Mouse (Mus musculus): ENCODE data around the gene Borcs6. TPM values are rescaled to one million over a fixed set of nuclear protein-coding genes. Genes with fewer than 3 reads are reported as not detected.

Borcs6 gene
- polyA plus RNA-seq, 1 experiment from 2014 or later: 20.1 TPM

- no peak overlapping the region for H3K9ac ChIP-seq (replicated peaks; ENCODE audit: low read depth)
- H3K4me3 ChIP-seq (ENCODE audit: low read depth, low read length): no peak overlapping the region
- H3K36me3 ChIP-seq (ENCODE audit: insufficient read depth, low read length): peaks cover 8% of the 10 kb centered on the region; the same call in 1 of the 2 replicates
- H3K27me3 ChIP-seq (replicated peaks; ENCODE audit: insufficient read depth, low read length): no peaks in the 10 kb centered on the region
- no peaks in the 10 kb centered on the region for H3K9me3 ChIP-seq (ENCODE audit: low read length)
- TF ChIP-seq CTCF (IDR thresholded peaks at IDR 0.05) (peak; percentile 86), EP300 (IDR thresholded peaks at IDR 0.05) (peak; percentile 37; the same call in 1 of the 2 replicates)
- DNase-seq (ENCODE audit: low spot score) (peak; percentile 95), ATAC-seq (peak; percentile 43)
- H3K27ac ChIP-seq (ENCODE audit: low read length): no peak overlapping the region
- 7% methylated on average over 8 of the region's 8 CpGs for WGBS
- H3K4me2 ChIP-seq (replicated peaks; ENCODE audit: low read depth, low read length): peak overlapping the region; percentile 29
- peaks cover 6% of the 10 kb centered on the region for H3K4me1 ChIP-seq (ENCODE audit: insufficient read depth, low read depth, low read length)
These were observed 23.7 kb upstream of the Borcs6 start for GRCm38 (mm10) chr11:69035849-69036248.

- ATAC-seq: 0 out of 2 replicates have a peak, but pooled peaks have one; percentile 11
- no peaks in the 10 kb centered on the region for H3K9me3 ChIP-seq (ENCODE audit: low read length)
- TF ChIP-seq EP300 (IDR thresholded peaks at IDR 0.05) (no peak), CTCF (IDR thresholded peaks at IDR 0.05) (no peak)
- peak overlapping the region; percentile 67 for H3K4me3 ChIP-seq (ENCODE audit: low read depth, low read length)
- H3K27ac ChIP-seq (ENCODE audit: low read length): peak overlapping the region; percentile 73; the same call in 1 of the 2 replicates
- DNase-seq (ENCODE audit: low spot score): peak; percentile 82
- WGBS: 8% methylated on average over 20 of the region's 20 CpGs
- peak overlapping the region; percentile 65 for H3K4me2 ChIP-seq (replicated peaks; ENCODE audit: low read depth, low read length)
- H3K36me3 ChIP-seq (ENCODE audit: insufficient read depth, low read length): 0 out of 2 replicates have a peak, but pooled peaks cover 8% of the 10 kb centered on the region
- H3K4me1 ChIP-seq (ENCODE audit: insufficient read depth, low read depth, low read length): peaks cover 6% of the 10 kb centered on the region
- H3K9ac ChIP-seq (replicated peaks; ENCODE audit: low read depth): peak overlapping the region; percentile 58
- no peaks in the 10 kb centered on the region for H3K27me3 ChIP-seq (replicated peaks; ENCODE audit: insufficient read depth, low read length)
These were observed 22.9 kb upstream of the Borcs6 start for GRCm38 (mm10) chr11:69036486-69037230.

- Histone ChIP-seq H3K36me3 (ENCODE audit: insufficient read depth, low read length) (0 out of 2 replicates have a peak, but pooled peaks cover 8% of the 10 kb centered on the region), H3K27ac (ENCODE audit: low read length) (peak overlapping the region; percentile 73), H3K4me2 (replicated peaks; ENCODE audit: low read depth, low read length) (peak overlapping the region; percentile 65), H3K9ac (replicated peaks; ENCODE audit: low read depth) (peak overlapping the region; percentile 58), H3K4me3 (ENCODE audit: low read depth, low read length) (peak overlapping the region; percentile 67), H3K4me1 (ENCODE audit: insufficient read depth, low read depth, low read length) (peaks cover 6% of the 10 kb centered on the region), H3K9me3 (ENCODE audit: low read length) (no peaks in the 10 kb centered on the region), H3K27me3 (replicated peaks; ENCODE audit: insufficient read depth, low read length) (no peaks in the 10 kb centered on the region)
- WGBS: under 1% methylated on average over 34 of the region's 34 CpGs
- DNase-seq (ENCODE audit: low spot score) (peak; percentile 82), ATAC-seq (peak; percentile 30)
- TF ChIP-seq EP300 (IDR thresholded peaks at IDR 0.05): peak; percentile 63
- TF ChIP-seq CTCF (IDR thresholded peaks at IDR 0.05): no peak
These were observed 22.1 kb upstream of the Borcs6 start for GRCm38 (mm10) chr11:69037231-69038061.

DNA sequence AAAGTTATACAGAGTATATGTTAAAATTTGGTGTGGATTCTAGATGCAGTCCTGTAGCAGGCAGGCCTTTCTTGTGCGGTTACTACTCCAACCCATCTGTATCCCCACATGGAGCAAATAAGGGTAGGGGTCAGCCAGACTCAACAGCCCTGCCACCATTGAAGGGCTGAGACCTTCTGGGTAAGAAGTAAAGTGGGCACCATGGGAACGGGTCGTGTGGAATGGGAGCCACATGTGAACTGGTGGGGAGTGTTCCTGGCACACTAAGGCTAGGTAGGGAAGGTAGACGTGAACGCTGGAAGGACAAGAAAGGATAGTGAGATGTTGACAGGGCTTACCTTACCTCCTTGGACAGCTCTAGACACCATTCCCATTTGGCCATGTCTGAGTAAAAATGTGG is 21.3 kb upstream of the Borcs6 start:
- no peak overlapping the region for H3K27ac ChIP-seq (ENCODE audit: low read length)
- no peak for ATAC-seq
- DNase-seq (ENCODE audit: low spot score): no peak
- no peaks in the 10 kb centered on the region for H3K27me3 ChIP-seq (replicated peaks; ENCODE audit: insufficient read depth, low read length)
- no peak for TF ChIP-seq EP300 (IDR thresholded peaks at IDR 0.05)
- no peak for TF ChIP-seq CTCF (IDR thresholded peaks at IDR 0.05)
- H3K9ac ChIP-seq (replicated peaks; ENCODE audit: low read depth): no peak overlapping the region
- no peak overlapping the region for H3K4me2 ChIP-seq (replicated peaks; ENCODE audit: low read depth, low read length)
- 0 out of 2 replicates have a peak, but pooled peaks cover 8% of the 10 kb centered on the region for H3K36me3 ChIP-seq (ENCODE audit: insufficient read depth, low read length)
- peaks cover 6% of the 10 kb centered on the region for H3K4me1 ChIP-seq (ENCODE audit: insufficient read depth, low read depth, low read length)
- 70% methylated on average over 5 of the region's 5 CpGs for WGBS
- H3K4me3 ChIP-seq (ENCODE audit: low read depth, low read length): no peak overlapping the region
- H3K9me3 ChIP-seq (ENCODE audit: low read length): no peaks in the 10 kb centered on the region

- no peaks in the 10 kb centered on the region for H3K9me3 ChIP-seq (ENCODE audit: low read length)
These were observed 13.8 kb upstream of the Borcs6 start, which contains the start of gene Aurkb for GRCm38 (mm10) chr11:69045531-69046394. Gene Aurkb (plus strand): TSS chr11:69045647.

More at GRCm38 (mm10) chr11:69045531-69046394, 13.8 kb upstream of the Borcs6 start, which contains the start of gene Aurkb:
- Histone ChIP-seq H3K36me3 (ENCODE audit: insufficient read depth, low read length) (no peaks in the 10 kb centered on the region), H3K27ac (ENCODE audit: low read length) (peak within 1 kb of the TSS; percentile 58), H3K27me3 (replicated peaks; ENCODE audit: insufficient read depth, low read length) (no peaks in the 10 kb centered on the region), H3K4me2 (replicated peaks; ENCODE audit: low read depth, low read length) (peak within 1 kb of the TSS; percentile 99), H3K4me1 (ENCODE audit: insufficient read depth, low read depth, low read length) (no peaks in the 10 kb centered on the region), H3K4me3 (ENCODE audit: low read depth, low read length) (peak within 1 kb of the TSS; percentile 79), H3K9ac (replicated peaks; ENCODE audit: low read depth) (peak within 1 kb of the TSS; percentile 33)
- TF ChIP-seq EP300 (IDR thresholded peaks at IDR 0.05) (no peak), CTCF (IDR thresholded peaks at IDR 0.05) (peak; percentile 6; the same call in 1 of the 2 replicates)
- WGBS: under 1% methylated on average over 48 of the region's 54 CpGs
- peak; percentile 78 for ATAC-seq
- DNase-seq (ENCODE audit: low spot score): peak; percentile 96

All from lung, postnatal 0 days (tissue).